Mouse (Mus musculus): ENCODE data around the gene Mcfd2.

DNA sequence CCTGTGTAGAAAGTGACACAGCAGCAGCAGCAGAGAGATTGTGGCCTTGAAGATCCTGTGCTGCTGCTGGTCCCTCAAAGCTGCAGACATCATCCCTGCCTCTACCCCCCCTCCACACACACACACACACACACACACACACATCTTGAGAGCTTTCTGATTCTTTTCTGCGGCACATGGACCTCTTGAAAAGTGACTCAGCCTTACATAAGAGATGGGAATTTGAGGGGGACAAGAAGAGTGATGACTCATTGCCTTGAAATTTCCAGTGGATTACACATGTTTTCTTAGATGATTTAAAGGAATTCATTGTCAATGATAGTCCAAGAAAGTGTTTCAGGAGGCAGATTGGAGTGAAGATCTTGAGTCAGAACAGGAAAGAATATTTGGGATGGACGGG, 58.9 kb downstream of the Mcfd2 start:
- TF ChIP-seq CTCF (IDR thresholded peaks at IDR 0.05; ENCODE audit: extremely low read depth, insufficient read depth, low read length) (no peak), POLR2A (IDR thresholded peaks at IDR 0.05; ENCODE audit: extremely low read depth, insufficient read depth, low read length) (no peak)

Data from cortical plate, adult 2 months (tissue).